Mouse (Mus musculus) brain, embryonic 18.5 days (tissue): Measurements from ENCODE around the gene Lrch1.
A peak's percentile ranks its signal among the peaks of the same experiment; 100 is the strongest.

Experiments
- DNase-seq: peaks from one replicate; pipeline ENCODE4 v3.0.0-alpha.2; 2012; ENCODE audit warnings: low read depth, low spot score

The Lrch1 gene

GRCm38 (mm10) chr14:74814848-74815789 lies 132.6 kb downstream of the Lrch1 start:
- no peak for DNase-seq

DNA sequence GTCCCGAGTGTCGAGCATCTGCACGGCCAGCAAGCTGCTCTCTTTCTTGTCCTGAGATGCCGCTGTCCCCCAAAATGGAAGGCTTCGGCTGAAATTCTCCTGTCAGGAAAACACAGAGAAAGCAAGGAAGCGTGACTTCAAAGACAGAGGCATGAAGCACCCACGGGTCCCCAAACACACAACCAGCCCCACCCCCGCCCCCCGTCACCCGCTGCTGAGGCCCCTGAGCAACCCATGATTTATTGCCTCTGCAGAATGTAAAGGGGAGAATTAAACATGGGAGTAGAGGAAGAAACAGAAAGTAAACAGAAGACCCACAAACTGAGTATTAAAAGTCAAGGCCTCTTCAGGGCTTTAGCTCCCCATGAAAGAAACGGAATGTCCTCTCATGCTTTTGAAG lies 136.1 kb downstream of the Lrch1 start:
- no peak for DNase-seq

GRCm38 (mm10) chr14:74801961-74802360 lies 145.7 kb downstream of the Lrch1 start:
- DNase-seq: no peak

DNA sequence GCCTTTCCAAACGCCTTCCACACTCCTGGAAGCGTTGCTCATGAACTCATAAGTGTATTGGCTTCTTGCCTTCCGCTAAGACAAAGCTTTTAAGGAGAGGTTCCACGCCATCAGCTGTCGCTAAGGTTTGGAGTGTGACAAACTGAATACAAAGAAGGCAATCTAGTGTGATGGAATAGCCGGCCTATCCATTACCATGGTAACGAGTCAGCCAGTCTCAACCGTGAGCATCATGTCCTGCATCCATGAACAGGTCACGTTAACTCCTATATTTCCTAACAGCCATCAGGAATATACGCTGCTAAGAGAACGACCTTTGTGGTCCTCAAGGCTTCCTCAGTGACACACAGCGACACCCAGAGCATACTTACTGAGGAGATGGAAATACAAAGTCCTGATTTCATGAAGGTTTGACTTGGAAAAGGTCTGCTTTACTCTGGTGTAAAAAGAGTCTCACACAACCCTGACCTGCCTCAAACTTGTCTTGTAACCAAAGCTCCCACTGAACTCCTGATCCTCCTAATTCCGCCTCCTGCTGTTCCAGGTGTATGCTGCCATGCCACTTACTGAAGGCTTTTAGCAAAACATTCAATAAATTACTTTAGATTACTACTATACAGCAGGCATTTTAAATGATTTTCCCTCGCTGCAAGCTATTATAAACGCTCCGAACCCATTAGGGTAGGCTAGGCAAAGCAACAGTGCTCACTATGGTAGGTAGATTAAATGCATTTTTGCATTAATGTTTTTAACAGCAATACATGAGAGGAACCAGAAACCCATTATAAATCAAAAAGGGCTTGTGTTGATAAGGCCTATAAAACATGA lies 149.4 kb downstream of the Lrch1 start:
- DNase-seq: peak; percentile 24

- no peak for DNase-seq
These were observed 150.2 kb downstream of the Lrch1 start for GRCm38 (mm10) chr14:74797386-74798062.

DNA sequence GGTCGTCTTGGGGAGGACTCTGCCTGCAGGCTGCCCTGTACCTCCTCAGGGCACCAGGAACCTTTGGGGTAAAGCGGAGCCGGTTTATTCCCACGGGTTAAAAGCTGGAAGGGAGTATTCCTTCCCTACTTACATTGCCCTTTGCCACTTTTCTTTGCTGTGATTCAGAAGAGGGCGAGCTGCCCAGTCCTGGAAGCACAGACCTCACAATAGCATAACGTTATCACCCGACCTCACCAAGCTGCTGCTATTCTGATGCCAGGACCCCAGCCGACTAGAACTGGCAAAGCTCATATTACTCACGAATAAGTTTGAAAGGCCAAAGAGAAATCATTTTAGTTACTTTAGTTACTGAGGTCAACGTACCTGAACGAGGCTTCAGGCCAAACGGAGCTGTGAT lies 152.7 kb downstream of the Lrch1 start:
- DNase-seq: no peak

DNA sequence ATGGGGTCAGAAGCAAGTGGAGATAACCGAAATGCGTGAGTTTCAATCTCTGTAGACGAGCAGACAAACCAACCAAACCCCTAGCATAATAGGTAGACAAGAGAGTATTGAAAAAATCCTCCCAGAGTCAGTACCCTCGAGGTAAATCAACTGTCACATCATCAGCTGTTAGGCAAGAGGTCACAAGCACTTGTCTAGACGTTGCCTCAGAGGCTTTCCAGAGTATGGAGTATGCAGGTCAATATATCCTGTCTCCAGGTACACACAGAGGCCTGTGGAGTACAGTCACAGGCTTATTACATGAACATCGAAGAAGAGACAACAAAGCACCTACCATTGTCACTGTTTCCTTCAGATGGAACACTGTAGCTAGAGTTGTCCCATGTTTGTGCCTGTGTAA lies 154.9 kb downstream of the Lrch1 start:
- DNase-seq: no peak

DNA sequence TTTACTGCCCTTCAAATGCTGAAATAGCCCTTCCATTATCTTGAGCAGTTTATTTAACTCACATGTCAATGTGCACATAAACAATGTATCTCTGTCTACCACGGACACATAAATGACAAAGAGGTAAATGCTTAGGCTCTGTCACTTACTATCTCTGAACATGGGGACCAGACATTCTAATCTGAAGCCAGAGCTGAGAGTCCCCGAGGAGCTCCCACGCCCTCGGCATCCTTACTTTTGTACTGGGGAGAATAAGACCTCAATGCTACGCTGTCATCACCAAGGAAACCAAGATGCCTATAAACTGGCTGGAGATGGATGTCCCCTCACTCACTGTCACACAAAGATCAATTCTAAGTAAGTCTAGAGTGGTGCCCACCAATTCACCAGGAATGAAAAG lies 157.1 kb downstream of the Lrch1 start:
- DNase-seq: no peak

DNA sequence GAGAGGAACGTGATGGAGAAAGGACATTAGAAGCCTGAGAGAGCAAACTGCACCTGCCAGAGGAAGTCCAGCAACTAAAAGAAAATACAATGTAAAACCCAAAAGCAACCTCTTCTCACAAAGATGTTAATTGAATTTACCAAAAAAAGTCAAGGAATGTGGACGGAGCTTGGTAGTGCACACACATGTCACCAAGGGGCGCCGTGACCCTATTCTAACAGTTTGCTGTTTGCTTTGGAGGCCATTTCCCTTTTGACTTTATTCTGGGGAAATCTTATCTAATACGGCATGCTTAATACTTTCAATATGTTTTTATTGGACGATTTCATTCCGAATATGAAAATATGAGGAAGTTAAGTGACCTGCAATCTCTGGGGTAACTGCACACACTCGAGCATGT lies 158.9 kb downstream of the Lrch1 start:
- DNase-seq: no peak

DNA sequence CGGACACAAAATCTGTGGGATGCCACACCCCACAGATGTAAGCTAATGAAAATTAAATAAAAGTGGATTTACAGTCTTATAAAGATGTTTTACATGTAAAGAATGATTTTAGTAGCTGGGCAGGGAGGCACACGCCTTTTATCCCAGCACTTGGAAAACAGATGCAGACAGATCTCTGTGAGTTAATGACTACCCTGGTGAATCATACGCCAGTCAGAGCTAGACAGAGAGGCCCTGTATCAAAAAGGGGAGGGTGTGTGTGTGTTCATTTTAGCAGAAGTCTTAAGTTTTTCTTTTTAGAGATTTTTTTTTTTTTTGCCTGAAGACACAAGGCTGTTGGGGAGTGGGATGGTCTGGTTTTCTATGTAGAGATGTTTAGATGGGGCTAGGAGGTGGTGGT lies 160.0 kb downstream of the Lrch1 start:
- DNase-seq: no peak

DNA sequence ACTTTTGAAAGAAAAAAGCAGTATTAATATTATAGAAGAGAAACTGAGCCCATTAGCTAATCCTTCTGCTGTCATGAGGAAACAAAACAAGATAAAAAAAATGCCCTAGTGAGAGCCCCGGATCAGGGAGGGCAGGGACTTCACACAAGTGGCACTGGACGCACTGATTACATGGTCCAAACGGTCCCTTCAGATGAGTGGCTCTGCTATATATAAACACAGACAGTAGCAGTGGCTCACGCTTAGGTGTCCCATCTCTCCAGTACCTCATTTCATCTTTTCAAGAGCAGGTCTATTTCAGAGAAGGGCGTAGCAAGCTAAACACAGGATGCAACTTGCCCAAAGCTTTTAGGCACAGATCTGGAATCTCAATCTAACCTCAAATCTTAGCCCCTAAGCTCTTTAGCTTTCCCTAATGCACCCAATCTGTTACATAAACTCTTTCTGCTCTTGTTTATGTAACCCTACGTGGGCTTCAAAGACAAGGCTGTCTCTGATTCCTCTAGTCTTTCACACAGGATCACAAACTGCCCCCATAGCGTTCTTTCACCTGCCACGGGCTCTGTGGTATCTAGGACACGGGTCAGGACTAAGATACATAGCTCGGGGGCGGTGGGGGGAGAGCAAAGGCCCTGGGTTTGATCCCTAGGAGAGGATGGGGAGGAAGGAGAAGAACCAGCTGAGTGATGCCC lies 163.3 kb downstream of the Lrch1 start:
- no peak for DNase-seq

- no peak for DNase-seq
These were observed 173.5 kb downstream of the Lrch1 start for GRCm38 (mm10) chr14:74774046-74774619.

- DNase-seq: no peak
These were observed 179.8 kb downstream of the Lrch1 start for GRCm38 (mm10) chr14:74767892-74768291.

- DNase-seq: no peak
These were observed 183.3 kb downstream of the Lrch1 start for GRCm38 (mm10) chr14:74764191-74764918.

GRCm38 (mm10) chr14:74736850-74737249 lies 210.8 kb downstream of the Lrch1 start:
- no peak for DNase-seq

DNA sequence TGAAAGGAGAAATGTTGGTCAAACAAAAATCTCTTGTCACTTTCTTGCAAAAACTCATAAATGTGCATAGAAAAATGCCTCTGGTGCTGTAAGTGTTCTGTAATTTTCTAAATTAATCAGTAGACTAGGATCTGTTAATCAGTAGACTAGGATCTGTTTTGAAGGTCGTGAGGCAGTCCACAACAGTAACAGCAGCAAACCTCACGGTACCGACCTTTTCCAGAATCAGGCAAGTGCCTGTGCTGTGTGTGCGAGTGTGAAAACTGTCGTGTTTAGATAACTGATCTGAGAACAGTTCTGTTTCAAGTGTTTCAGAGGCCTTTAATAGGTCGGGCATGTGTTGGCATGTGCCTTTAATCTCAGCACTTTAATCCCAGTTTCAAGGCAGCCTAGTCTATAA lies 212.2 kb downstream of the Lrch1 start:
- no peak for DNase-seq

DNA sequence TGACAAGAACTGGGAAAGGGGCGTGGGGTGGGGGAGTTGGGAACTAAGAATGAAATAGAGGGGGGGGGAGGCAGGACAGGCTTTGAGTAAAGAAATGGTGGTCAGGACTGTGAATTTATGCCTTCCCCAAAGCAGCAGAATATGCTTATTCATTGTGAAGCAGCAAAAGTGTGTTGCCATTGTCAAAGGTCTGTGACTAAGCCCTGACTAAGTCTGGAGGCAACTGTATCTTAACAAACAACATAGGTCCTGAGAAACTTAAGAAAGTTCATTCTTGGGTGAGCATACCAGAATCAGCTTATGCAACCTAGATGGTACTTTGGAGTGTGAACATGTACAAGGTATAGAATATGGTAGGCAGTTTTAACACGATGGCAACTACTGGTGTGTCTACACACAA lies 214.3 kb downstream of the Lrch1 start:
- DNase-seq: no peak

DNA sequence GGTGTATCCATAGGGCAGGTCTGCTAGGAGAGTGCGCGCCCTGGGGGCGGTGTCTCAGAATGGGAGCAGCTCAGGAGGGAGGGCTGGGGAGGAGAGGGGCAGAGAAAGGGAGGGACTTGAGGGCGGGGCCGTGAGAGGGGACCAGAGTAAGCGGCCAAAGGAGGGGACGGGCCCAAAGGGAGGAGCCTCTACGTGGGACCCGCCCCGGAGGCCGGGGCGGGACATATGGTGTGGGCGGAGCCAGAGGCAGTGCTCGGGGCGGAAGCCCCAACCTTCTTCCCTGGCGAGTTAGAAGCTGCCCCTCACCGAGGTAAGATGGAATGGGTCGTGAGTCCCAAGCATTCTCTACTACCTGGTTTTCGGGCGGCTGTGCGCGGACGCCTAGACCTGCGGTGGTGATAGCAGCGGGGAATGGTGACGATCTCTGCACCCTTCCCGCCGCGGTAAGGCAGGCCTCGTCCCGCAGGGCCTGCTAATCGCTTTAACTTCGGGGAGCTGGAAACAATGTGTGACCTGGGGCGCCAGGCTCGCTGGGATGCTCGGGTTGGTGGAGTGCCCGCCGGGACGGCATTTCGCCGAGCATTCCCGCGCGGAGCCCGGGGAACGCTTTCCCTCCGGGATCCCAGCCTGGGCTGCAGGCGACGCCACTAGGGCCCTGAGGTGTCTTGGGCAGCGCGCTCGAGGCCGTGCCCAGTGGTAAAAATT lies 215.4 kb downstream of the Lrch1 start, which contains the start of gene Esd:
Gene Esd (plus strand): TSS at position 219 of the 705 bp plus-strand sequence.
- DNase-seq: peak; percentile 64

DNA sequence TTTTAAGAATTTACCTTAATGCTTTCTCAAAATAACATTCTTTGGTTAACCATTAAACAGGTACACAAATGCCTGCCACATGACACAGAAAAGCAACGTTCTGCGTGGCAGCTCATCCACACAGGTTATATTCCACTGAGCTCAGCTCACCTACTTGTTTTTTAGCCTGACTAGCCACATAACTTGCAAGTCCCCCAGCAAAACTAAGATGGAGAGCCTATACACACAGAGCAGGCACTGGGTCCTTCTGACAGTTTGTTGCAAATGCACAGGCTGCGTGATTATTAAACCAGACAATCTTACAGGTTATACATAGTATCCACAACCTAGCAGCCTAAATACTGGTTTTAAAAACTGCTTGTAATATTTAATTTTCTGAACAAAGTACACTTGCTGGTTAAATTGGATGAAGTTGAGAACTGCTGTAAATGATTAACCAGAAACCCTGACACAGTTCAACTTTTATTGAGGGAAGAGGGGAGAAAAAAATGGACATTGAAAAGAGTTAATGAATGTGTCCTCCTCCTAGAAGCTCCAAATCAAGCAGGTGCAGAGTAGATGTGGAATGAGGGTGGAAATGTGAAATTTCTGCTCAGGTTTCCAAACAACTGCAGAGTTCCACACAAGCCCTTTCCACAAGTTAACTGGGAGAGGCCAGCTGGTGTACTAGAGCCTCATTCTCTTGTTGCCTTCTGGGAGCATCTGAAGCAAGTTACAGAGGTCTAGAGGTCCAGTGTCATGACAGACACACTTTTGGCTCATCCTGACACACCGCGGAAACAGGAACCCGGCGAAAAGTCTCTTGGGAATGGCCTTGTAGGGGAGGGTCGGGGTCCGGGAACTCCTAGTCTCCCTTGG lies 216.2 kb downstream of the Lrch1 start:
- DNase-seq: no peak
